Mouse (Mus musculus): Measurements from ENCODE around the gene Cacna2d2.
A peak's percentile ranks its signal among the peaks of the same experiment; 100 is the strongest.

Gene Cacna2d2

DNA sequence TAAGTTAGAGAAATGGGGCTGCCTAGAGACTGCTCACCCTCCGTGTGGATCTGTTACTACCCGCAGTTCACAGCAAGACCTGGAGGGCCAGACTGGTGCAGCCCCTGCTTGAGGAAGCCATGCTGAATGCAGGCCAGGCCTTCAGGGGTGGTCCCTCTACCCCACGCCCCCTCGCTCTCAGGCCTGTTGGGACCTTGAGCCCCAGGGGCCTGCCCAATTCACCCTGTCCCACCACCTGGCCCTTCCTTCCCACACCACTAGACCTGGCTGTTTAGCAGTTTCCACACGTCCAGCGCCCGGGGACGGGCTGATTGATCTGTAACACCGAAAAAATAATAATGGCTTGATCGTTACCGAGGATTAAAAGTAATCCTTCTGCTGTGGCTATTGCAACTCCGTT, 94.8 kb downstream of the Cacna2d2 start:
- DNase-seq (ENCODE audit: low spot score in 2 of 2): no peak

- no peak for DNase-seq (ENCODE audit: low spot score in 2 of 2)
These were observed 96.9 kb downstream of the Cacna2d2 start for GRCm38 (mm10) chr9:107496359-107496758.

GRCm38 (mm10) chr9:107500708-107501286, 101.4 kb downstream of the Cacna2d2 start:
- DNase-seq (ENCODE audit: low spot score in 2 of 2): no peak

- no peak for DNase-seq (ENCODE audit: low spot score in 2 of 2)
These were observed 102.9 kb downstream of the Cacna2d2 start for GRCm38 (mm10) chr9:107502131-107502846.

GRCm38 (mm10) chr9:107504662-107505537, 105.5 kb downstream of the Cacna2d2 start:
- DNase-seq (ENCODE audit: low spot score in 2 of 2): no peak

DNA sequence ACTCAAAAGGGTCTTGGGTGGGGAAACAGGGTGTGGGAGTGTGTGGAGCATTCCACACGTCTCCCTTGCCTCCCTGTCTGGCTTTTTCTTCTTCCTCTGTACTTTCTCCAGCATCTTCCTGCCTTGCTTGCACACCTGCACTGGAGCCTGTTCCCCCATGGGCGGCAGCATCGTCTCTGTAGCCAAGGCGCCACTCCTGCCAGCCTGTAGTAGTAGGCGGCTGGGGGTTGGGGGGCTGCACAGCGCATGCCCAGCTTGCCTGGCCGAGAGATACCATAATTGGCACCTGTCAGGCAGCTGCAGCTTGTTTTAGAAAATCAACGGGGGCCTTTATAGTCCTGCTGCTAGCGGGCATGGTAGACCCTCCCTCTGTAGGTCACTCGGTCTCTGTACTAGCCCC, 108.9 kb downstream of the Cacna2d2 start:
- DNase-seq (ENCODE audit: low spot score in 2 of 2): peak; percentile 46 to 67

DNA sequence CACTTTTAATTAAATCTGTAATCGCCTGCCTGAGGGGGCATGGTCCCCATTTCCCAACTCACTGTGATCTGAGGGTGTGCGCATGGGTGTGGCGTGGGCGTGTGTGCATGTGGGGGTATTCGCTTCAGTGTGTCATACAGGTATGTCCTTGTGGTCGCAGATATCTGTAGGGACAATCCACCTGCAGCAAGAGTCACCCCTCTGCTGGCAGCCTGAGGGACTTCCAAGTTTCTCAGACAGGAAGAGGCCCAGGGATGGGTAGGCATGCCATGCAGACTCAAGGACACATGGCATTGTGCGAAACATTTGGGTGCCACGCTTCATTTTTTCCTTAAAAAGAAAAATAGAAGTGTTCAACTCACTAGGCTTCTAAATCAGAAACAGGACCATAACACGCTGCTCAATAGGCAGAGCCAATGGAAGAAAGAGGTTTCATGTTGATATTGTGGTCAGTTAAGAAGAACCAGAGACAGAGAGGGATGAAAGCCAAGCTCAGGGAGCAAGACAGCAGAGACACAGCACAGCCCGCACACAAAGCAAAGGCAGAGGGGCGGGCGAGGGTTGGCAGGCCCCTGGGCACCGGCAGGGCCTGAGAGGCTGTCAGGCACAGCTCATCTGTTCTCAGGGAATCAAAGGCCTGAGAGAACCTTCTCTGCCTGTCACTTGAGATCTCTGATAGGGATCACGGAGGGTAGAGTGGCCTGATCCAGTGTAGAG, 111.1 kb downstream of the Cacna2d2 start:
- DNase-seq (ENCODE audit: low spot score in 2 of 2): no peak

- DNase-seq (ENCODE audit: low spot score in 2 of 2): no peak
These were observed 112.0 kb downstream of the Cacna2d2 start for GRCm38 (mm10) chr9:107511436-107511835.

DNA sequence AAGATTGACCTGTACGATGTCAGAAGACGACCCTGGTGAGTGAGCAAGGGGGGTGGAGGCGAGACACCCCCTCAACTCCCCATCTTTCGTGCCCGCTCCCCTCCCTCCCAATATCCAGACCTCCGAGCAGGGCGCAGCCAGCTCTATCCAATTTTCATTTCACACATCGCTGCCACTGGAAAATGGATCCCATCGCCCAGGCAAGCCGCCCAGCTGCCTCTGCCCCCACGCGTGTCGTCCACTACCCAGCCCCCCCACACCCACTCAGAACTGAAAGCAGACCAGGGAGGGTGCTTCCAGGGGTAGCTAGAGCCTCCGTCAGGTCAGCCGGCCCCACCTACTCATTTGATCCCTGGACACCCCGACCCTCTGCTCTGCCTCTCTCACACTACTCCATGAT, 112.9 kb downstream of the Cacna2d2 start:
- DNase-seq (ENCODE audit: low spot score in 2 of 2): no peak

DNA sequence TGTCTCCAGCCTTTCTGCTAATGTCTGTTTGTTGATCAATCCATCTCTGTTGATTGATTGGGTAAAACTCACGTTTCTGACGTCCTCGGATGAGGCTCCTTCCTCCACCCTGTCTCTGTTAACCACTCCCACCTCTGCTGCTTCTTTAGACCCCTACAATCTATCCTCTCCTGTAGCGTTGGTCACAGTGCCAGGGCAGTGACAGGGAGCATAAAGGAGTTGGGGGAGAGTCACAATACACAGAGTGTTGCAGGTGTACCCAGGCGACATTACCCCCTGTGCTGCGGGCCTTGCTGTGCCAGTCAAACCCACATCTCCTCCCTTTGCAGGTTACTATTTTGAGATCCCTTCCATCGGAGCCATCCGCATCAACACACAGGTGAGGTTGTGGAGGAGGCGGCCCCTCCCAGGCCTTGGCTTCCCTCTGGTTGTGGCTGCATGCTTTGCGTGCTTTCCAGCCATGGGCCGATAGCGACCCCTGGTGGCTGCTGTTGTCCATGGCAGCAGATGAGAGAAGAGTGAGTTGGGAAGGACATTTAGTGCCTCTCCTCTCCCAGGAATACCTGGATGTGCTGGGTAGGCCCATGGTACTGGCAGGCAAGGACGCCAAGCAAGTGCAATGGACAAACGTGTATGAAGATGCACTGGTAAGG, 115.0 kb downstream of the Cacna2d2 start:
- DNase-seq (ENCODE audit: low spot score in 2 of 2): peak; percentile 75 to 91

DNA sequence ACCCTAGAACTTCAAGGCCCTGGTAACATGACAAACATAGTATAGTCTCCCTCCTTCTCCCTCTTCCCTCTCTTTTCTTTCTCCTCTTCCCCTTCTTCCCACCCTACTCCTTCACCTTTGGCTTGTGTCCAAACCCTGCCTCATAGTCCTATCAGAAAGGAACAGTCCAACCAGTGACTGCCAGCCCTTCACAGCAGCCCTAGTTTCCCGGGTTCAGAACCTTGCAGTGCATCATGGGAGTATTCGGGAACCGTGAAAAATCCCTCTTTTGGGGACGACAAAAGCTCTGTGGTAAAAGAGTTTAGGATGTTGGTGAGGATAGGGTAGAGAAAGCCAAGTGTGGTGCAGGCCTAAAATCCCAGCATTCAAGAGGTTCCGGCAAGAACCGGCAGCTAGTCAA, 120.9 kb downstream of the Cacna2d2 start:
- no peak for DNase-seq (ENCODE audit: low spot score in 2 of 2)

DNA sequence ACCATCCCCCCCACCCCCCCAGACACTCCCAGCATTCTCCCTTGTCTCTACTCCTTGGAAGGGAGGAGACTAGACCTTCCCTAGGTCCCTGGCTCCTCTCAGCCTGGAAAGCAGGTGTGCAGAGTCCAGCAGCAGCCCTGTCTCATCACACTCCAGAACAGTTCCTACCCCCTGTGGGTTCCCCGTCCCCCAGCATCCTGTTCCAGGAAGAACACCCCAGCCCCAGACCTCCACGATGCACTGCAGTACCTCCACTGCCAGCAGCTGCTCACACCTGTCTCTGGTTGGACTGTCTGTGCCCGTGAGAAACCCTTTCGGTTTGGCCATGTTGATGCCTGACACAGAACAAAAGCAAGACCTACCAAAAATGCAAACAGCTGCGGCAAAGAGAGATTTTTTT, 121.8 kb downstream of the Cacna2d2 start:
- no peak for DNase-seq (ENCODE audit: low spot score in 2 of 2)

DNA sequence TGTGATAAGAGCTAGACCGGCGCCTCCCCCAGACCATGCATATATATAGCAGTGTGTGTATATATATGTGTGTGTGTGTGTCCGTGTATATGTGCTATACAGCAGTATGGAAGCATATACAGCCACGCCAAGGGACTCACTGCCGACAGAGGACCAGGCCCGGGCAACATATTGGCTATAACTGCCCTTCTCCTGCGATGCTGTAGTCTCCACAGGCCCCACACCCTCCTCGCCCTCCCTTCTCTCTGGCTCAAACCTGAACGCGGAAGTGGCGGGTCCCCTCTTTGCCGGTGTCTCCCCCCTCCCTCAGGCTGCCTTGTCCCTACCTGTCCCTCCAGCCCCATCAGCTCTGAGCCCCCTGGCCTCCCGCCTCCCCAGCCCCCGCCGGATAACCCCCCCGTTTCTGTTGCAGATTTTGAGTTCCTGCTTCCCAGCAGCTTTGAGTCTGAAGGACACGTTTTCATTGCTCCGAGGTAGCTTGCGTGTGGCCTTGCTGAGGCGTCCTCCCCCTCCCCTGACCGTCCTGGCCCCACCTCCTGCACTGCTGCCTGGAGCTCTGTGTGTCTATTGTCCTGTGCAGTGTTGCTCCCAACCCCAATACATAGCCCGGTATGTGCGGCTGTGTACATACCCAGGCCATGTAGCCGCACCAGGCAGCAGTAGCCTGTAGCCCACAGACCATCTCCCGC, 122.4 kb downstream of the Cacna2d2 start:
- no peak for DNase-seq (ENCODE audit: low spot score in 2 of 2)

DNA sequence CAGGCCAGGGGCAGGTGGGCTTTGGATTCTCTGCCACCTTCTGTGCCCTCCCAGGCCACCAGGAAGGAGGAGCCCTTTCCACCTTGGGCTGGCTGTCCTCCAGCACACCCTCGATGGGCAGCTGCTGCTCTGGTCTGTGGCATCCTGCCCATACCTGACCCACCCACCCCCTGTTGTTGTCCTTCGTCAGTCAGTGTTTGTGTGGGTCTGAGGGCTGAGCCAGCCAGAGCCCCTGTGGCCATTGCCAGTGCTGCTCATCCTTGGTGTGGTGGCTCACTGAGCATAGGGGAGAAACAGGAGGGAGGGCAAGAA, 122.9 kb downstream of the Cacna2d2 start:
- DNase-seq (ENCODE audit: low spot score in 2 of 2): no peak

GRCm38 (mm10) chr9:107526198-107527026, 127.0 kb downstream of the Cacna2d2 start:
- peak in 1 of 2 experiments; percentile 78 for DNase-seq (ENCODE audit: low spot score in 2 of 2)

GRCm38 (mm10) chr9:107533791-107534407, 134.5 kb downstream of the Cacna2d2 start, which contains the start of gene Tmem115:
Gene Tmem115 (plus strand): TSS chr9:107533945.
- DNase-seq (ENCODE audit: low spot score in 2 of 2): peak; percentile 89 to 94

- no peak for DNase-seq (ENCODE audit: low spot score in 2 of 2)
These were observed 135.2 kb downstream of the Cacna2d2 start for GRCm38 (mm10) chr9:107534408-107535202.

GRCm38 (mm10) chr9:107538231-107538630, 138.8 kb downstream of the Cacna2d2 start:
- no peak for DNase-seq (ENCODE audit: low spot score in 2 of 2)

- DNase-seq (ENCODE audit: low spot score in 2 of 2): no peak
These were observed 139.3 kb downstream of the Cacna2d2 start for GRCm38 (mm10) chr9:107538711-107539110.

All from frontal cortex, postnatal 14 days (tissue).